Mouse (Mus musculus): ENCODE measurements around the gene Tkt. TPM values are rescaled to one million over a fixed set of nuclear protein-coding genes. Genes with fewer than 3 reads are reported as not detected.
"Not testable (repeated sequence)": the region's sequence is repeated elsewhere in the genome, so short reads cannot be mapped to it uniquely, and the experiment has no call there.

Gene Tkt
- polyA plus RNA-seq, 1 experiment from 2014 or later = 238 TPM

DNA sequence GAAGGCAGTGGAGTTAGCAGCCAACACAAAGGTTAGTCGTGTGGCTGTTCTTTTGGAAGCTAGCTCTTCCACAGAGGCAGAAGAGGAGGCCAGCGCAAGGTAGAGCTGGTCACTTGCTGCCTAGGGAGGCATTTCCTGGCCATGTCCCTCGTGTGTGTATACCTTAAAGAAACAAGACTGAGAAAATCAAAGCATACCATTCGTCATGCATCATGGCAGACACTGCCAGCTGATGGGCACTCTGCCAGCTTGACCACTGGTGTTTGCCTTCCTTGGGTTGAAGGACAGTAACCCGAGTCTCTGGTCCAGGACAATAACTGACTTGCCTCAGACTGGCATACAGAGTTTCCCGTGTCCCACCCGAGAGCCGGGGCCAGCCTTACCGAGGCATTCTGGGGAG is 22.1 kb downstream of the Tkt start:
- TF ChIP-seq CTCF (IDR thresholded peaks at IDR 0.05; ENCODE audit: low read depth) = no peak
- H3K36me3 ChIP-seq (ENCODE audit: insufficient read depth, low read length) = peaks cover 77% of the 10 kb centered on the region
- H3K27ac ChIP-seq = peak overlapping the region; percentile 54; the same call in 1 of the 2 replicates
- no peaks in the 10 kb centered on the region for H3K9me3 ChIP-seq (replicated peaks; ENCODE audit: low read length)
- H3K4me2 ChIP-seq (ENCODE audit: low read length) = no peak overlapping the region
- no peaks in the 10 kb centered on the region for H3K27me3 ChIP-seq (ENCODE audit: insufficient read depth, low read length)
- H3K4me1 ChIP-seq (replicated peaks; ENCODE audit: insufficient read depth, low read length) = no peaks in the 10 kb centered on the region
- ATAC-seq (replicated peaks; ENCODE audit: low FRiP score, low read depth) = 0 out of 2 replicates have a peak, but pooled peaks have one; percentile 27
- WGBS = 60% methylated on average over 9 of the region's 9 CpGs
- H3K4me3 ChIP-seq (replicated peaks; ENCODE audit: low read depth, low read length) = no peak overlapping the region
- no peak for DNase-seq (ENCODE audit: low spot score)
- no peak overlapping the region for H3K9ac ChIP-seq (ENCODE audit: low read depth, low read length)

DNA sequence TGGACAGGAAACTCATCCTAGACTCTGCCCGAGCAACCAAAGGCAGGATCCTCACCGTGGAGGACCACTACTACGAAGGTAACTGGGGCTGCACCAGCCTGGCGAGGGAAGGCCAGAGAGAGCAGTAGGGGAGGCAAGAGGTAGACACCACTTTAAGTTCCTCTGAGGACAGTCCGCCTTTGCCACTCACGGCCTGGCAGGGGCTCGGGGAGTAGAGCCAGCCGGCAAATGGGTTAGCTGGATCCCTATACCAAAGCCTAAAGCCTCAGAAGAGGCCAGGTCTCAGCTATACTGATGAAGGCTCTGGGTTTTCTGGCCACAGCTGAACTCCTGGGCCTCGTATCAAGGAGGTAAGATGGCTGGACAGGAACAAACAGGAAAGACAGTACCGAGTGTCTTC is 24.1 kb downstream of the Tkt start:
- 84% methylated on average over 10 of the region's 10 CpGs for WGBS

DNA sequence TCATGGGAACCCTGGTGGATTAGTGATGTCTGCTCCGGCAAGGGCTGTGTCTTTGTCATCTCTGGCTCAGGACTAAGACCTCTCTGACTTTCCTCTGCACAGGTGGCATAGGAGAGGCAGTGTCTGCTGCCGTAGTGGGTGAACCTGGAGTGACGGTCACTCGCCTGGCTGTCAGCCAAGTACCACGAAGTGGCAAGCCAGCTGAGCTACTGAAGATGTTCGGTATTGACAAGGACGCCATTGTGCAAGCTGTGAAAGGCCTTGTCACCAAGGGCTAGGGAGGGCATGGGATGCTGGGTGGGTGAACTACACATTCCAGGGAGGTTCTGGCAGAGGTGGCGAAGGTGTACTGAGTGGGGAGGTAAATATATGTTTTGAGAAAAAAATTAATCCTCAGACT is 25.1 kb downstream of the Tkt start:
- DNase-seq (ENCODE audit: low spot score) (no peak), ATAC-seq (replicated peaks; ENCODE audit: low FRiP score, low read depth) (no peak)
- no peak overlapping the region for H3K9ac ChIP-seq (ENCODE audit: low read depth, low read length)
- no peaks in the 10 kb centered on the region for H3K27me3 ChIP-seq (ENCODE audit: insufficient read depth, low read length)
- H3K4me1 ChIP-seq (replicated peaks; ENCODE audit: insufficient read depth, low read length) = peaks cover 9% of the 10 kb centered on the region
- 75% methylated on average over 8 of the region's 8 CpGs for WGBS
- H3K4me3 ChIP-seq (replicated peaks; ENCODE audit: low read depth, low read length) = no peak overlapping the region
- peaks cover 51% of the 10 kb centered on the region for H3K36me3 ChIP-seq (ENCODE audit: insufficient read depth, low read length)
- H3K27ac ChIP-seq = no peak overlapping the region
- no peak overlapping the region for H3K4me2 ChIP-seq (ENCODE audit: low read length)
- H3K9me3 ChIP-seq (replicated peaks; ENCODE audit: low read length) = no peaks in the 10 kb centered on the region
- TF ChIP-seq CTCF (IDR thresholded peaks at IDR 0.05; ENCODE audit: low read depth) = no peak

More for the DNA sequence above, 24.1 kb downstream of the Tkt start:
- no peak overlapping the region for H3K4me3 ChIP-seq (replicated peaks; ENCODE audit: low read depth, low read length)
- H3K36me3 ChIP-seq (ENCODE audit: insufficient read depth, low read length) = peaks cover 61% of the 10 kb centered on the region
- ATAC-seq (replicated peaks; ENCODE audit: low FRiP score, low read depth) = no peak
- H3K9me3 ChIP-seq (replicated peaks; ENCODE audit: low read length) = no peaks in the 10 kb centered on the region
- H3K27me3 ChIP-seq (ENCODE audit: insufficient read depth, low read length) = no peaks in the 10 kb centered on the region
- DNase-seq (ENCODE audit: low spot score) = no peak
- H3K4me2 ChIP-seq (ENCODE audit: low read length) = no peak overlapping the region
- H3K4me1 ChIP-seq (replicated peaks; ENCODE audit: insufficient read depth, low read length) = peaks cover 9% of the 10 kb centered on the region
- H3K9ac ChIP-seq (ENCODE audit: low read depth, low read length) = no peak overlapping the region
- H3K27ac ChIP-seq = no peak overlapping the region
- no peak for TF ChIP-seq CTCF (IDR thresholded peaks at IDR 0.05; ENCODE audit: low read depth)

DNA sequence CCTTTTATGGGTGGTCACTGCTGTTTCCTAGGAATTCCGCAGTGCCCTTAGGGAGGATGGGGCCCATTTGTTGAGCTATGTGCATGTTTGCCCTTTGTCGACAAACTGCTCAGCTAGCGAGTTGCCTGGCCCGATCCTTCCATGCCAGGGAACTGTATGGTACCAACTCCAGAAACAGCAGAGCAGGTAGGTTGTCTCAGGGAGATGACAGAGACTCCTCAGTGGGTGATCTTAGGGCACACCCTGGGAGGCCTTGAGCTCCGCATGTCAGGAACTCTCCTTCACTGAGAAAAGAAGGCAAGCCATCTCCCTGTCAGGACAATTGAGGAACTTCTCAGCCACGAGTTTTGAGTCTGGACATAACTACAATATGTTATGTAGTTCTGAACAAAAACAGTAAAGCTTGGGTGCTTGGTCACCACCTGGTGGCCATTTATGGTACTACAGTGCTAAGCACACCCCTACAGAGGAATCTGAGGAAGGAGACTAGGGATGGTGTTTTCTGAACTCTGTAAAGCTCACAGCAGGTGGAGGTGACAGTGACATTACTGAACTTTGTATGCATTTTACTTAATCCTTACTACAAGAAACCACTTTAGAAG is 25.9 kb downstream of the Tkt start:
- ATAC-seq (replicated peaks; ENCODE audit: low FRiP score, low read depth) (no peak; the same call in 1 of the 2 replicates), DNase-seq (ENCODE audit: low spot score) (peak; percentile 79)
- Histone ChIP-seq H3K9ac (ENCODE audit: low read depth, low read length) (no peak overlapping the region), H3K4me2 (ENCODE audit: low read length) (no peak overlapping the region), H3K36me3 (ENCODE audit: insufficient read depth, low read length) (peaks cover 43% of the 10 kb centered on the region), H3K4me1 (replicated peaks; ENCODE audit: insufficient read depth, low read length) (peaks cover 9% of the 10 kb centered on the region), H3K9me3 (replicated peaks; ENCODE audit: low read length) (no peaks in the 10 kb centered on the region), H3K4me3 (replicated peaks; ENCODE audit: low read depth, low read length) (no peak overlapping the region), H3K27me3 (ENCODE audit: insufficient read depth, low read length) (no peaks in the 10 kb centered on the region), H3K27ac (no peak overlapping the region)
- TF ChIP-seq CTCF (IDR thresholded peaks at IDR 0.05; ENCODE audit: low read depth) = peak; percentile 97
- 62% methylated on average over 6 of the region's 6 CpGs for WGBS

DNA sequence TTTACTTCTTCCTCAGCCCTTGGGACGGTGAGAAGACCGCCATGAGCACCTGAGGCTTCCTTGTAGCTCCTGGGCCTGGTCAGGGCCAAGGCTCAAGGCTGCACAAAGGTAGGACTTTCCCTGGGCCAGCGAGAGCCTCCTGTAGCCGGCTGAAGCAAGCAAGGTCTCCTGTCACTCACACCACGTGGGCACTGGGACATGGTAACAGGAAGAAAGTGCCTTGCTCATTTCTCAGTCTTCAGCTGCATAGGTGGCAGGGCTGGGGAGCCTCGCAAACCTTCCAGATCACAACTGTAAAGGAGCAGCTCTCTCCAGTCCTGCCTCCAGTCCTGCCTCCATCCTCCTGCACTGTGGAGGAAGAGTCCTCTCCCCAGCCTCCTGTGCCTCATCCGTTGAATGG is 27.6 kb downstream of the Tkt start:
- Histone ChIP-seq H3K9me3 (replicated peaks; ENCODE audit: low read length) (no peaks in the 10 kb centered on the region), H3K27me3 (ENCODE audit: insufficient read depth, low read length) (no peaks in the 10 kb centered on the region), H3K4me1 (replicated peaks; ENCODE audit: insufficient read depth, low read length) (peaks cover 9% of the 10 kb centered on the region), H3K4me3 (replicated peaks; ENCODE audit: low read depth, low read length) (no peak overlapping the region), H3K4me2 (ENCODE audit: low read length) (no peak overlapping the region), H3K36me3 (ENCODE audit: insufficient read depth, low read length) (peaks cover 28% of the 10 kb centered on the region), H3K9ac (ENCODE audit: low read depth, low read length) (peak overlapping the region; percentile 8; the same call in 1 of the 2 replicates), H3K27ac (peak overlapping the region; percentile 31; the same call in 1 of the 2 replicates)
- no peak for TF ChIP-seq CTCF (IDR thresholded peaks at IDR 0.05; ENCODE audit: low read depth)
- 69% methylated on average over 7 of the region's 7 CpGs for WGBS
- DNase-seq (ENCODE audit: low spot score) = no peak
- no peak for ATAC-seq (replicated peaks; ENCODE audit: low FRiP score, low read depth)

DNA sequence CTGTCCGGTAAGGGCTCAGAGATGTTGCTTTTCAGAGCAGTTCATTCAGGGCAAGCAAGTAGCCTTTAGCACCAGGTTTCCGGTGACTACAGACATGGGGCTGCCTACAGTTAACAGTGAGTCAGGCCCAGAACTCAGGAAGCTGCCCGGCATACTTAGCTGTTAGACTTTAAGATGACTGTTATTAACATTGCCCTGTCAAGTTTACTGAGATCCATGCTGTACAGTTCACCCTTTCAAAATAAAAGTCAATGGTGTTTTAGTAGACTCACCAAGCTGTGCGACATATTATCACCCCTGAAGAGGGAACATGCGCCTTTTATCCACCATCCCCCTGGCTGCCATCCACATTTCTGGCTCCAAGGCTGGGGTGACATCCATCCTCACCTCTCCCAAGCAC is 28.1 kb downstream of the Tkt start:
- TF ChIP-seq CTCF (IDR thresholded peaks at IDR 0.05; ENCODE audit: low read depth) = no peak
- Histone ChIP-seq H3K4me1 (replicated peaks; ENCODE audit: insufficient read depth, low read length) (peaks cover 9% of the 10 kb centered on the region), H3K4me3 (replicated peaks; ENCODE audit: low read depth, low read length) (no peak overlapping the region), H3K36me3 (ENCODE audit: insufficient read depth, low read length) (peaks cover 24% of the 10 kb centered on the region), H3K27me3 (ENCODE audit: insufficient read depth, low read length) (no peaks in the 10 kb centered on the region), H3K4me2 (ENCODE audit: low read length) (no peak overlapping the region), H3K9ac (ENCODE audit: low read depth, low read length) (no peak overlapping the region), H3K9me3 (replicated peaks; ENCODE audit: low read length) (no peaks in the 10 kb centered on the region), H3K27ac (0 out of 2 replicates have a peak overlapping the region, but pooled peaks have one; percentile 31)
- DNase-seq (ENCODE audit: low spot score) = peak; percentile 81
- peak; percentile 42; the same call in 1 of the 2 replicates for ATAC-seq (replicated peaks; ENCODE audit: low FRiP score, low read depth)
- 32% methylated on average over 5 of the region's 5 CpGs for WGBS

DNA sequence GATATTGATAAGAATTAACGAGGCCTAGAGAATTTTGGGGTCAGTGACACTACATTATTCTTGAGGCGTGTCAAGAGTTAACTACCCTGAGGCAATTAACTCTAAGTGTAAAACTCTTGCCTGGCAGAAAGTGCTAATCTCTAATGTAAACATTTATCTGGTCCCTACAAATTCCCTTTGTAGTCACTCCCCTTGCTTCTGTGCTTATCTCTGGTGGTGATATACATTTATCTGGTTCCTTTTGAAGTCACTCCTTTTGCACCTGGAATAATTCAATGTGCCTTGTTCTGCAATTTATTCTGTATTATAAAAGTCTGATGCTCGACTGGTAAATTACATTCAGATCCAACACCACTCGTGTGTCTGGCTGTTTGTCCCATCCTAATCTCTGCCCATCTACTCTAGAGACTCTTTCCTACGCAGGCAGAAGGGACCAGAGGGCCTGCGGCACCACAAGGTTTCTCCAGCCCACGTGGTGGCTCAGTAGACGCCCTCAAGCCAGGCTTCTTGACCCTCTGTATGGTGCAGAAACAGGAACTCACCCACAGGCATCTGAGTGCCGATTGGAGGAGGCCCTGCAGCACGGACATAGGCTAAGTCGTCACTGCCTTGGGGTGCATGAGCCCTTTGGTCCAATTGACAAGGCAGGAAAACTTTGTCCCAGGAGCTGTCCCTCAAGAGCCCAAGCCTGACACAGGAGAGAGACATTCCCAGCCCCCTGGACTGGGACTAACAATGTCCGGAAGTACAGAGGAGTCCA is 29.3 kb downstream of the Tkt start:
- ATAC-seq (replicated peaks; ENCODE audit: low FRiP score, low read depth); H3K4me2 ChIP-seq (ENCODE audit: low read length); H3K4me3 ChIP-seq (replicated peaks; ENCODE audit: low read depth, low read length); H3K9ac ChIP-seq (ENCODE audit: low read depth, low read length); H3K27ac ChIP-seq; H3K9me3 ChIP-seq (replicated peaks; ENCODE audit: low read length); H3K4me1 ChIP-seq (replicated peaks; ENCODE audit: insufficient read depth, low read length); H3K27me3 ChIP-seq (ENCODE audit: insufficient read depth, low read length); DNase-seq (ENCODE audit: low spot score): not testable (repeated sequence)
- H3K36me3 ChIP-seq (ENCODE audit: insufficient read depth, low read length) = peaks cover 12% of the 10 kb centered on the region
- WGBS = 26% methylated on average over 10 of the region's 12 CpGs

Measured in kidney, postnatal 0 days (tissue).